Mouse (Mus musculus): Measurements from ENCODE around the gene Csmd2.
A peak's percentile ranks its signal among the peaks of the same experiment; 100 is the strongest.

Gene Csmd2

DNA sequence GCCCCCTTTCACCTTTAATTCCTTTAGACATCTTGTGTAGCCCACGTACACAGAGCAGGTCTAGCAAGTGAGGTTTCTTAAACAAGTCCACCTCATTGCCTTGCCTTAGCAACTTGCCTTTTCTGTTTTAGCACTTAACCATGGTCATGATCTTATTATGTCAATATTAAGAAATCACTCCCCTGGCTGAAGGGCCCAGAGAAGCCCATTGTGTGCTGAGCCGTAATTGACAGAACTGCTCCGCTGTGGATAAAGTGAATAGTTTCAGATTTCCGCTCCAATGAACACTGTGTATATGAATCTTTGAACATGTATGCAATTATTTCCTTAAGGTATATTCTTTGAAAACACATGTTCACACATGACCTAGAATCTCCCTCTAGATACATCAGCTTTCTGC is 434.8 kb downstream of the Csmd2 start:
- DNase-seq = no peak

DNA sequence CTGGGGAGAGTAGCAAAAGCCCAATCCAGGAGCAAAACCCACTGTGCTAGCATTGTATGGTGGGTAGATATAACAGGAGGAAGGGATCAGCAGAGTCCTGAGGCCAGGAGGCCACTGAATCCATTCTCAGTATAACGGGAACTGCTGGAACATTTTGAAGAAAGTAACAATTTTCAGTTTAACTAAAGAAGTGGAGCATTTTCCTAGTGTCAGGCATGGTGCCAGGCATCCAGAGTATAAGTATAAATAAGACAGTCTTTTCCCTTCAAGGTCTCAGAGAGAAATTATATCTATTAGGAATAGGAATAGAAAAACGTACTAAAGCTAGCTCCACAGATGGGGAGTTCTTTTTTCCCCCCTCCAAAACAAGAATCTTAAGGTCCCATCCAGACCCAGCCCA is 437.7 kb downstream of the Csmd2 start:
- no peak for DNase-seq

DNA sequence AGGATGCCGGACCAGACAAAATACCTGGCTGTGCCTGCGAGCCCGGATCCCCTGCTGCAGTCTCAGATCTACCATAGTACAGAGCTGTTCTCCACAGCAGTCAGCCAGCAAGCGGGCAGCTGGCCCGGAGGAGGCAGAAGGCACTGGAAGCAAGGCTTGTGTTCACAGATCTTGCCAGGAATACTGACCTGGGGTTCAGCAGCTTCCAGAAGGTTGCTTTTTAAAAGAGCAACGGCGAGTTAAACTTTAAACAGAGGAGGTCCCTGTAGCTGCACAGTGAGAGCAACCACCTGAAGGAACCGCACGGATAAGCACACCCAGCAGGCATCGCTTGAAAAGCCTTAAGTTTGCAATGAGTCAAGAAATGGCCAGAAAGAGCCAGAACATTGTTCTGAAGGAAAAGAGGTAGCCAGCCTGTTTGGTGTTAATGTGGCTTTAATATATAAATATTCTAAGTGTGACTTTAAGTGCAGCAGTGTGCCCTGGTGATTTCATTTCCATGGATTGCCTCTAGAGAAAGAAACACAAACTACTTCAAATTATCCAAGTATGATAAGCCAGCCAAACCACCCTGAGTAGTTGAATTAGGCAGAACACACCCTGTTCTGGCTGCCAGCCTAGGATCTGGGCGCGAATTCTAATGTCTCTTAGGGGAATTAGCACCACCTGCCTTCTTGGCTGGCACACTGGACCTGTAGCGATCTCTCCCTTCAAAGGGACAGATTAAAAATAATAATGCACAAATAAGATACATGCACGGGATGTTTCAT is 439.8 kb downstream of the Csmd2 start:
- DNase-seq = no peak

DNA sequence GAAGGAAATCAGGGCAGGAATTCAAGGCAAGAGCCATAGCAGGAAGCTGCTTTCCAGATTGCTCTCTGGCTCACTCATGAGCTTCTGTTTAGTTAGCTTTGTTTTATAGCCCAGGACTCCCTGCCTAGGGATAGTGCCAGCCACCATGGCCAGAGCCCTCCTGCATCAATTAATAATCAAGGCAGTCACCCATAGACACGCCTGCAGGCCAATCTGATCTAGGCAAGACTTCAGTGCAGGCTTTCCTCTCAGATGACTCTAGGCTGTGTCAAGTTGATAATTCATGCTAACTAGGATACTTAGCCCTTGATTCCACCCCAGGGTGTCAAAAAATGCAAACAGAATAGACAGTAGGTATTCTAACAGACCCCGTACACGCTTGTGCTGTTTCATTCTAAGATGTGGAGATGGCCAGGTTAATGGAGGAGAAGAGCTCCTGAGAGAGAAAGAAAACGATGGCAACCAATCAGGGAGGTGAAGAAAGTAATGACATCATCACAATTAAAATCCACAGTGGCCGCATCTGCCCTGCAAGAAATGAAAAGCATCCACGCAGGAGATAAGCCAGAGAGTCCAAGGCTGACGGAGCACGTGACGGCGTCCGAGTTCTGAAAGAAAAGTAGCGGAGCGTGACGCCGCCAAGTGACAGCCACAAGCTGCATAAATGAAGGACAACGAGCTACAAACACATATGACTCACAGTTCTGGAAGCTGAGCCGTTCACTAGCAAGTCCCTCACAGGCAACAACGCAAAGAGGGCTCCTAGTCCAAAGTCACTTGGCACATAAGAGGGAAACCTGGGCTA is 440.8 kb downstream of the Csmd2 start:
- DNase-seq = no peak

DNA sequence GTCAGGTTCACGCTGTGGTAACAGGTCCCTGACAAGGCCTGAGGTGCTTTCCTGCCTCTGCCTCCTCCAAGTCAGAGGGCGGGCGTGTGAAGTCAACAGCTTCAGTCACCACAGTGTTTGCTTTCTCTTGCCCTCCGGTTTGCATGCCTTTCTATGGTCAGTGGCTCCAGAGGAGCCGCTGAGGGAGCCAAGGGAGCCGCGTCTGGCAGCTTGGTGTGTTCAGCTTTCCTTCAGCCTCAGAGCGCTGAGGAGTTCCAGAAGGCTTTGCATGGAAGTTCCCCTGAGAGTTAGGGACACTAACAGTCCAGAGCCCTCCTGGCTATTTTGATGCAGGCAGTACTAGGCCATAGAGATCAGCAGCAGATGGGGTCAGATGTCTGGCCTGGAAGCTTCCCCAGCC is 441.9 kb downstream of the Csmd2 start:
- no peak for DNase-seq

DNA sequence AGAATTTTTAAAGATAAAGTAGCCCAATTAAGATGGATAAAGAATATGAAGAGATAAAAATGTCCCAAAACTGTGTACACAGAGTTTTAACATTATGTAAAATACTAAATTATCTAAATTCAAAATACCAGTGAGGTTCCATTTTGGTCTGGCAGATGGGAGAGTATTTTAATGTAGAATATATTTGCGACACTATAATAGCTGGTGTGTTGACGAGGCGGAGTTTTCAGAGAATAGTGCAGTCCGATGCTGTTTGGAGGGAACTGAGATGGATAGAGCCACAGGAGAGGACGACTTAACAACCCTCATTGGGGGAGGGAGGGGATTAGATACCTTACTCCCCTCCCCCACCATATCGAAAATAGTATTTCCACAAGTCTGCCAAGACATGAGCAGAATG is 452.9 kb downstream of the Csmd2 start:
- DNase-seq = no peak

DNA sequence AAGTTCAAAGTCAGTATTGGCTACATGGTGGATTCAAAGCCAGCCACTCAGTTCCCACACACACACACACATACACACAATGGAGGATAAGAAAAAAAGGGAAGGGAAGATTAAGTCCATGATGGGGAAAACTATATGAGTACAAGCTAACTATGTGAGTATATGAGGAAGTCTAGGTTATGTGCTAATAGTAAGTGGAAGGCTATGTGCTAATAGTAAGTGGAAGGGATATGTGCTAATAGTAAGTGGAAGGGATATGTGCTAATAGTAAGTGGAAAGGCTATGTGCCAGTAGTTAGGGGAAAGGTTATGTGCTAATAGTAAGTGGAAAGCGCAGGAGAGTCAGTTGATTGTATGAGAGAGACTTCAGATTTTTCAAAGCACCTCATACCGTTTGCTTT is 453.6 kb downstream of the Csmd2 start:
- DNase-seq = no peak

DNA sequence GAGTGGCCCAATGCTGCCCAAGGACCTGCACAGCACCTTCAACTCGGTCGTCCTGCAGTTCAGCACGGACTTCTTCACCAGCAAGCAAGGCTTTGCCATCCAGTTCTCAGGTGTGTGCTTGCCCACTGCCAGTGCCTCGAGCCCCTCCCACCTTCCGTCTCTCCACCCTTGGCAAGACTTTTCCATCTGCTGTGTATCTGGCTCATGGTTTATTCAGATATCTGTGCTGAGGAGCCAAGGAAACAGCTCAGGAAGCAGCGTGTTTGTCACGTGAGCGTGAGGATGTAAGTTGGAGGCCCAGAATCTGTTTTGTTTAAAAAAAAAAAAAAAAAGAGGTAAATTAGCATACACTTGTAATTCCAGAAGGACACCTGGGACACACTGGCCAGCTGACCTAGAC is 455.1 kb downstream of the Csmd2 start:
- no peak for DNase-seq

DNA sequence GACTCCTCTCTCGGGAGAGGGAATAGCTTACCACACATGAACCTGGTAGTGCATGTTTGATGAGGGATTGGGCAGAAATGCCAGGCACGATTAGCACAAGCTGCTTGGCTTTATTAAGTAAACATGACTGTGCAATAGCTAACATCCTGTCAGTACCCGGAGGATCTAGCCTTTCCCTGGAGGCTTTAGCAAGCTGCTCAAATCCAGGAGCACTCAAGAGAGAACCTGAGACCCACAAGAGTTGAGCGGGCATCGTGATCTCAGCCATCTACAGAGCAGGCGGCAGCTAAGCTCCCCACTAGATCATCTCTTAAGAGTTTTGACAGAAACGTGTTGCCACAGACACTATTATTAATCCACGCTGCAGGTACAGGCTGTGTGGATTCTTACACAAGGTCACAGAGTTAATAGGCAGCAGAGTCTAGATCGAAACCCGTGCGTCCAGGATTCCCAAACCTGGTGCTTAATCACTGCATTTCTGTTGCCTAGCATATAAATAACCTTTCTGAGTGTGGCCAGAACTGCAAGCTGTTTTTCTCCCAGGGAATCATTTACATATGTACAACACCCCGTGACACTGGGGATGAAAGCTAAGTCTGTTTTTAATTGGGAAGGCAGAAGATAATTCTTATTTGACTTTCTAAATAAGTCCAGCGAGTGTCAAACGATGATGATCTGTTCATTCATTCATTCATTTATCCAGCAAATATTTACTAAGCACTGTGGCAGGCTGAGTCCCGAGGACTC is 458.0 kb downstream of the Csmd2 start:
- no peak for DNase-seq

DNA sequence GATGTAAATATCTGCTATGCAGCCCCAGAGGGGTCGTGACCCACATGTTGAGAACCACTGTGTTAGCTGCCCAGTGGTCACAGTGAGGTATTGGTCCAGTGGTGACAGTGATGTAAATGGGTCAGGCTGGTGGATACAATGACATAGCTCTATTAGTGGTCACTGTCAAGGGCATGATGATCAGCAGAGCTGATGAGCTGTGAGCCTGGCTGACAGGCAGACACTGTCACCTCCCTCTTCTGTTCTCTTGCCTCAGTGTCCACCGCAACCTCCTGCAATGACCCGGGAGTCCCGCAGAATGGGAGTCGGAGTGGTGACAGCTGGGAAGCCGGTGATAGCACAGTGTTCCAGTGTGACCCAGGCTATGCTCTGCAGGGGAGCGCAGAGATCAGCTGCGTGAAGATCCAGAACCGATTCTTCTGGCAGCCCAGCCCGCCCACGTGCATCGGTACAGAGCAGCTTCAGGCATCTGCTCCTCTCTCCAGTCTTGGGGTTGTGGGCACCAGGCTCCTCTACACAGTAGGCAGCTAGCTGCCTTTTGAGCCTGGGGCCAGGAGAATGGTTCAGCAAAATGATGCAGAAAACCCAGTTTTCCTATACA is 461.3 kb downstream of the Csmd2 start:
- no peak for DNase-seq

DNA sequence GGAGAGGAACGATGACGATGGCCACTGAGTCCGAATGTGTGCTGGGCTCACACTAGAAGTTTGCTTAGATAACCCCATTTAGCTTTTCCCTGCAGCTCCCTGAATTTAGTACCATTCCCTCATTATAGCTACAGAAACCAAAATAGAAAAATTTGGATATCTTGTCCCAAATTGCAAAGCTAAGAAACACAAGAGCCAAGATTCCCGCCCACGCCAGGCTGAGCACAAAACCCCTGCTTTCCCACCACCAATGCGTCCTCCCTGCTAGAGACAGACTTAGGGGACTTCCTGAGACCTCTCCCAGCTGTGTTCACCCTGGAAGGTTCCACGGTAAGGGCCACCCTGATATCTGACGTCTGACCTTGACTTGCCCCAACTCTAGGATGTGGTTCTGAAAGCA is 462.5 kb downstream of the Csmd2 start:
- no peak for DNase-seq

DNA sequence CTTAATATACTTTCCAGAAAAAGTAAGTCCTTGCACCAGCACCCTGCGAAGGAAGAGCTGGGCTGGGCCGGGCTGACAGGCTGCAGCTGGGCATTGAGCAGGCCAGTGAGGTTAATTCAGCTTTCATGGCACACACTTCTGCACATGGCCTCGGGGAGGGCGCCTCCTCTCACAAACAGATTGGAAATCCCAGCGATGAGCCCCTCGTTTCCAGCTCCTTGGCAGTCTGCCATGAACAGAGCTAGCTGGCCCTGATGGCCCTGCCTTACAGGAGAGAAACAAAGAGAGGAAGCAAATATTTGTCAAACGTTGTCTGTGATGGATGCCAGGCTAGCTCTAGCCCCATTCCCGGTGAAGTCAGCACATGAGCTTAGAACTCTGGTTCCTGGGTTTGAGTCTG is 463.3 kb downstream of the Csmd2 start:
- peak; percentile 47 for DNase-seq

DNA sequence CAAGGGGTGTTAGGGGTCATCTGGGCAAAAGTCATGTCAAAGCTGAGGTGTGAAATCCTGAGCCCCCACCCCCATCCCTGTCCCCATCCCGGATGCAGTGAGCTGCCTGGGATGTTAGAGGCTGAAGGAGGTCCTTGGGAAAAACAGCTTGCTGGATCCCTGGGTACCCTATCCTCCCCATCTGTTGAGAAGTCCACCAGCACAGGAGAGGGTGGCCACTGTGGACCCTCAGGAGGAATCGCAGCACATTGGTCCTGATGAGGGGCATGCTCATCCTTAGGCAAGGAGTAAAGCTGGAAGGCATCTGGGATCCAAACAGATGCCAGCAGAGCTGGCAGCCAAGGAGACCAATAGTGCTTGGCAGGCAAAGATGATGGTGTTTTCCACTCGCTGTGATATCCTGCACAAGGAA is 463.7 kb downstream of the Csmd2 start:
- DNase-seq = no peak

DNA sequence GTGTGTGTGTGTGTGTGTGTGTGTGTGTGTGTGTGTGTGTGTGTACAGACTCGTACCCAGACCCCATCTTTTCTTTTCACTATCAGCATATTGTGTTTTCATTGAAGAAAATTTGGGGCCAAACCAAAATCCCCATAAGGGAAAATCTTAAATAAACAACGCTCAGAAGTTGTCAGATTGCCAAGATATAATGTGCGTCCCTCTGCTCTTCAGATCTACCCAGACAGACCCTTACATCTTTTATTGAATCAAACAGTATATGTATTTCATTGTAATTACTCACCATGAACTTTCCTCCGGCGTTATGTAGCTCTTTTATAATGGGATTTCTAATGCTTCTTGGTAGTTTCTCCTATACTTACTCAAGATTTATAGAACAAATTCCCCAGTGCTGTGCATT is 479.1 kb downstream of the Csmd2 start:
- DNase-seq = no peak

DNA sequence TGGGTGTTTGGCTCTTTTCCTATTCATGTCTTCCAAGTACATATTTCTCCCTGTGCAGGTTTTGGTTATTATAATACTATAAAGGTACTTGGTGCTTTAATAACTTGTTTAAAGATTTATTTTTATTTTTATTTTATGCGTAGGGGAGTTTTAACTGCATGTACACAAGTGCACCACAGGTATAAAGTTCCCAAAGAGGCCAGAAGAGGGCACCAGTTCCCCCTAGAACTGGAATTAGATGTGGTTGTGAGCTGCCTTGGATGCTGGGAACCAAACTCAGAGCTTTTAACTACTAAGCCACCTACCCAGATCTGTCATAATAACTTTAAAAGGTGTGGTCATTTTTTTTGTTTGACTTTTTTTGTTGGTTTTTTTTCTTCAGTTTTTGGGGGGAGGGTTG is 480.4 kb downstream of the Csmd2 start:
- no peak for DNase-seq

DNA sequence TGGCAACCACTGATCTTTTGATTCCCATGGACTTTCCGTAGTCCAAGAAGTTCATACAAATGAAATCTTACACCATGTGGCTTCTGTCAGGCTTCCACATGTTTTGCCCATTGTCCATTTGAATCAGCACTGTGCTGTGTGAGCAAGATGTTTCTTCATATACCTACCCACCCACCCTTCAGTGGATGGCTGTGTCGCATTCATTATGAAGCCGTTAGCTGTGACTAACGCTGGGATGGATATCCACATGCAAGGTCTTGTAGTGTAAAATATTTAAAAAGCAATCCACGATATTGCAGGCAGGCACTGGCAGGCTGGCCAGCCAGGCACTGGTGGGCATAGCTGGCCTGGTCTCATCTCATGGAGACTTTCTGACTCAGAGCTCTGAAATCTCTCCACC is 488.6 kb downstream of the Csmd2 start:
- no peak for DNase-seq

DNA sequence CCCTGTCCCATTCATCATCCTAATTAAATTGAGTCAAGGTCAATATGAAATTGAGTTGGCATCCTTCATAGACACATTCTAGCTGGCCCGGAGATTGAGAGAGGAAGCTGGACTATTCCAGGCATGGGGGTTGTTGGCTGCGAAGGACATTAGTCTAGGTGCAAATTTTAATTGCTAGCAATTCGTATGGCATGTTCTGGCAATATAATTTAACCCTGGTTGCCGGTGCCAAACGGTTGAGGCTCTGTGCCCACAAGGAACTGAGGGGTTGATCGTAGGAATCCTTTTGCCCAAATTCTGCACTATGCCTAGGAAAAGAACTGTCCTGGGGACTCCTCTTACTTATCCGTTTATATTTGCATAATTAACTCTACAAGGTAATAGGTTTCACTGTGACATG is 496.2 kb downstream of the Csmd2 start:
- DNase-seq = no peak

DNA sequence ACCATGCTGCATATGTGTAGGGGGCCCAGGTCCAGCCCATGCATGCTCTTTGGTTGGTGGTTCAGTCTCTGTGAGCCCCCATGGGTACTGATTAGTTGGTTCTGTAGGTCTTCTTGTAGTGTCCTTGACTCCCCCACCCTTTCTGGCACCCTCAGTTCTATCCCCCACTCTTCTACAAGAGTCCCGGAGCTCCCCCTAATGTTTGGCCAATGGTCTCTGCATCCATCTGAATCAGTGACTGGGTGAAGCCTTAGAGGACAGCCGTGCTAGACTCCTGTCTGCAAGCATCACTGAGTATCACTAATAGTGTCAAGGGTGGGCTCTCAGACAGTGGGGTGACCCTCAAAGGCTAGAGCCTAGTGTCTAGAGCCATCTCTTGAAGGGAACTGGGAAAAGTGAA is 497.0 kb downstream of the Csmd2 start:
- DNase-seq = no peak

DNA sequence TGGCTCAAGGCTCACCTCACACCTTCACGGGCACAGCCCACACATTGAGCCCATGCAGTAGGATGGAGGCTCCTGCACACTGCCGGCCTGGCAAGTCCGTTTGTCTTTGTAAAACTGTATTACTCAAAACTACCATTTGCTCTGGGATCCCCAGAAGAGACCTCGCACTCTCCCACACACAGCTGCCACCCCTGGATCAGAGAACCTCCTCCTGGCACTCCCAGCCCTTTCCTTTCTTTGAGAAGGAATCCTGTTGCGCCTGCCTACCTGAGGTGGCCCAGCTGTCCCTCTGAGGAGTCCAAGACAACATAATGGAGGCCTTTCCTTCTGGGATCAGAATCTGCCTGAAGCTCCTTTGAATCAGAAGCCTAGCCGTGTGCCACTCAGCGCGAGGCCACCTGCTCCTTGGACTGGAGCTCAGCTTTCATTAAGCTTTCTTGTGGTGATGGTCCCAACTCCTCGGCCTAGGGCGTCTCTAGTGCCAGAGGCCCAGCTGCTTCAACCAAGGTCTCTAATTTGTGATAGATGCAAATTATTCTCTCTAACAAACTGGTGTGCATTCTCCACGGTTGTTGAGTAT is 502.0 kb downstream of the Csmd2 start:
- no peak for DNase-seq

DNA sequence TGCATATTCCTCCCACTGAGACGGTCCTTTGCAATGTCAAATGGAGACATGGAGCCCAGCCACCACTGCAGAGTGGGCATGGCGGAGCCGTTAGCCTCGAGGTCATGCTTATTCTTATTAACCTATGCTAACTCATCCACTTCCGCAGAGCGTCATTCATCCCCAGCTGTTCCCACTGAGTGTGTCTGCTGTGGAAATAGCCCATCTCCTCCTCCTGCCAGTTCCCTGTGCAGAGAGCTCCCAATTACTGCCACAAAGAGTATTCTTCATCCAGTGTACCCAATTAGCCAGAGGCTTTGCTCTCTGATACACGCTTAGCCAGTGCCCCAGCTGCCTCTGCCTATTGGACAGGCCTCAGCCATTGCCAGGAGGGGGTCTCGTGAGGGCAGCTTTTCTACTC is 504.4 kb downstream of the Csmd2 start:
- no peak for DNase-seq

DNA sequence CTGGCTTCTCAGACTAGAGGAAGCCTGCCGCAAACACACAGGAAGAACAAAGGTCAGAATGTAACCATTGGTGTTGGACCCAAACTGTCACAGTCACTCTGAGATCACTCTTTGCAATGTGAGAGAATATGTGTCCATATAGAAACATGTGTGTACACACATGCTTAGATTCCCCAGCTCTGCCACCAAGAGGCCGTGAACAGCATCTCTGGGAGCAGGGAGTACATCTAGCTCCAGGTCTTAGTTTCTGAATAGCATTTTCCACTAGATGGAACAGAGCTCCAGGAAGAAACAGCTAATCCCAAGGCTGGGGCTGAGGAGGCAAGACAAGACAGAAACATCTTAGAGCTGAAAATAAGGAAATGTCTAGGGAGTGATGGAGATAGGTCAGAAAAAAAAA is 512.3 kb downstream of the Csmd2 start:
- no peak for DNase-seq

DNA sequence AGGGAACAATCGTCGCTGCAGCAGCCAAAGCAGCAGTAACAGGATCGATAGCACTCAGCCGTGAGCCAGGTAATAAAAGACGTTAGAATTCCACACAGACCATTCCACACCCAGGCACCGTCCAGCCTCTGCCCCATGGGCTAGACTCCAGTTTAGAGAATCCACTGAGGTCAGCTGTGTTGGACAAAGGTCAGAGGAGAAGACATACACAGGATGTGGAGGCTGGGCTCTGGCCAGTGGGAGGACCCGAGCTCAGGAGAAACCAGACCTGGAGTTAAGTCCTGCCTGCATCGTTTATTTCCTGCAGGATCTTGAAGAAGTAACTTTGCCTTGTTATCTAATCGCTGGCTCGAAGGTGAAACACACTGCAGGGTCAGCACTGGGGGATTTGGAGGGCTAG is 519.2 kb downstream of the Csmd2 start:
- no peak for DNase-seq

DNA sequence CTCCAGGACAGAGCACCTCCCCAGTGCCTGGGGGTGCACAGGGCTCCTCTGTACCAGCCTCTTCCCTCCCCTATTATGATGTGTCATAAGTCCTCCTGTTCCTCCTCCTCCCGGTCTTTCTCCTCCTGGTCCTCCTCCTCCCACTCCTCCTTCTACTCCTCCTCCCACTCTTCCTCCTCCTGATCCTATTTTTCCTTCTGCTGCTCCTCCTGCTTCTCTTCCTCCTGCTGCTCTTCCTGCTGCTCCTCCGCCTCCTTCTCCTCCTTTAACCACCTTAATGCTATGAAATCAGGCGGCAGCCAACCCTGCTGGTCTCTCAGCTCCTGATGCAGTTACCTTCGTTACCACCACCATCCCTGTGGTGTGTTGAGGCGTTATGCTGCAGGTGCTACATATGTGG is 522.2 kb downstream of the Csmd2 start:
- DNase-seq = no peak

Data from liver (tissue).